In genomic region chr11:79099032-79099431, GRCm38 (mm10) we compare ENCODE assay signal across 10 mouse cellular contexts. TPM values are rescaled to one million over a fixed set of nuclear protein-coding genes. Genes with fewer than 3 reads are reported as not detected.
A peak's percentile ranks its signal among the peaks of the same experiment; 100 is the strongest.
DNase-seq lines count a peak whose midpoint lies in the region; ATAC-seq and TF ChIP-seq lines count a peak whose summit lies in the region.
"Had no signal": no experiment of that assay in that cellular context is flagged by ENCODE, and none has a peak within 500 bp of the region (broad histone marks: within the 10 kb centered on the region; RNA-seq: fewer than 3 reads in every experiment).

No protein-coding gene starts in this region.

- H3K4me2 ChIP-seq in hindbrain, postnatal 0 days (ENCODE audit: low read depth, low read length): no peak overlapping the region
- H3K4me2 ChIP-seq in stomach, embryonic 15.5 days: no peak overlapping the region
- H3K4me2 ChIP-seq in stomach, postnatal 0 days (replicated peaks; ENCODE audit: low read depth): no peak overlapping the region
- H3K4me2 ChIP-seq: limb, embryonic 15.5 days had no signal

- H3K4me1 ChIP-seq in hindbrain, embryonic 10.5 days (replicated peaks): peaks cover 78% of the 10 kb centered on the region
- peaks cover 18% of the 10 kb centered on the region; the same call in 1 of the 2 replicates for H3K4me1 ChIP-seq in hindbrain, postnatal 0 days (ENCODE audit: insufficient read depth, low read length)
- H3K4me1 ChIP-seq in stomach, embryonic 15.5 days: peaks cover 58% of the 10 kb centered on the region
- H3K4me1 ChIP-seq in stomach, postnatal 0 days (replicated peaks; ENCODE audit: control insufficient read depth, insufficient read depth): peaks cover 16% of the 10 kb centered on the region; the same call in 1 of the 2 replicates

- H3K27ac ChIP-seq in hindbrain, embryonic 10.5 days: peak overlapping the region; percentile 81
- no peak overlapping the region for H3K27ac ChIP-seq in hindbrain, postnatal 0 days
- 0 out of 2 replicates have a peak overlapping the region, but pooled peaks have one; percentile 12 for H3K27ac ChIP-seq in stomach, embryonic 15.5 days
- no peak overlapping the region for H3K27ac ChIP-seq in stomach, postnatal 0 days (replicated peaks)
- H3K27ac ChIP-seq: limb, embryonic 15.5 days had no signal

- ATAC-seq in hindbrain, postnatal 0 days: no peak
- no peak for ATAC-seq in stomach, embryonic 15.5 days (ENCODE audit: insufficient read depth, low FRiP score, low read depth)
- no peak for ATAC-seq in stomach, postnatal 0 days (ENCODE audit: low FRiP score, low TSS enrichment)

- H3K9ac ChIP-seq in hindbrain, postnatal 0 days (replicated peaks; ENCODE audit: low read length): no peak overlapping the region
- no peak overlapping the region for H3K9ac ChIP-seq in stomach, embryonic 15.5 days
- H3K9ac ChIP-seq in stomach, postnatal 0 days (ENCODE audit: low read length): no peak overlapping the region
- H3K9ac ChIP-seq: limb, embryonic 15.5 days had no signal

- H3K36me3 ChIP-seq in hindbrain, embryonic 10.5 days: no peaks in the 10 kb centered on the region
- no peaks in the 10 kb centered on the region for H3K36me3 ChIP-seq in hindbrain, postnatal 0 days (ENCODE audit: insufficient read depth, low read length)
- no peaks in the 10 kb centered on the region for H3K36me3 ChIP-seq in stomach, embryonic 15.5 days
- no peaks in the 10 kb centered on the region for H3K36me3 ChIP-seq in stomach, postnatal 0 days (ENCODE audit: control insufficient read depth, insufficient read depth, low read length)
- H3K36me3 ChIP-seq: limb, embryonic 15.5 days had no signal

- no peak overlapping the region for H3K4me3 ChIP-seq in hindbrain, embryonic 10.5 days
- H3K4me3 ChIP-seq in hindbrain, postnatal 0 days (ENCODE audit: low read length): no peak overlapping the region
- H3K4me3 ChIP-seq in stomach, embryonic 15.5 days (replicated peaks): no peak overlapping the region
- H3K4me3 ChIP-seq in stomach, postnatal 0 days (ENCODE audit: low read depth, low read length): no peak overlapping the region
- H3K4me3 ChIP-seq: limb, embryonic 15.5 days had no signal

- 40% methylated on average over 8 of the region's 8 CpGs for WGBS in hindbrain, embryonic 10.5 days
- 31% methylated on average over 8 of the region's 8 CpGs for WGBS in hindbrain, postnatal 0 days
- 51% methylated on average over 8 of the region's 8 CpGs for WGBS in stomach, embryonic 15.5 days
- 60% methylated on average over 8 of the region's 8 CpGs for WGBS in stomach, postnatal 0 days

- no peak for TF ChIP-seq CTCF in hindbrain, postnatal 0 days (IDR thresholded peaks at IDR 0.05; ENCODE audit: low read depth)
- TF ChIP-seq CTCF in stomach, postnatal 0 days (IDR thresholded peaks at IDR 0.05; ENCODE audit: low read depth): no peak

- no peaks in the 10 kb centered on the region for H3K27me3 ChIP-seq in hindbrain, embryonic 10.5 days (ENCODE audit: insufficient read depth, poor library complexity, severe bottlenecking)
- no peaks in the 10 kb centered on the region for H3K27me3 ChIP-seq in hindbrain, postnatal 0 days (ENCODE audit: insufficient read depth, low read length)
- no peaks in the 10 kb centered on the region for H3K27me3 ChIP-seq in stomach, embryonic 15.5 days (replicated peaks)
- H3K27me3 ChIP-seq in stomach, postnatal 0 days (ENCODE audit: control insufficient read depth, insufficient read depth, low read length): no peaks in the 10 kb centered on the region
- H3K27me3 ChIP-seq: limb, embryonic 15.5 days had no signal

- no peak for TF ChIP-seq EP300 in stomach, postnatal 0 days (optimal IDR thresholded peaks at IDR 0.05)

- no peak for DNase-seq in hindbrain, embryonic 10.5 days (ENCODE audit: low spot score)
- DNase-seq in hindbrain, postnatal 0 days (ENCODE audit: low spot score): no peak
- no peak for DNase-seq in stomach, postnatal 0 days (ENCODE audit: low spot score)
- DNase-seq in kidney, postnatal 10 days: peak; percentile 64
- peak; percentile 61 for DNase-seq in testis, postnatal 14 days (ENCODE audit: low spot score)
- no peak for DNase-seq in spleen, adult 18-20 months
- DNase-seq in frontal cortex, adult 2 months (ENCODE audit: extremely low spot score in 1 of 2, low spot score in 1 of 2): no peak
- DNase-seq: right cerebral cortex, postnatal 25 days had no signal

- H3K9me3 ChIP-seq in hindbrain, embryonic 10.5 days: no peaks in the 10 kb centered on the region
- no peaks in the 10 kb centered on the region for H3K9me3 ChIP-seq in hindbrain, postnatal 0 days (ENCODE audit: low read length)
- no peaks in the 10 kb centered on the region for H3K9me3 ChIP-seq in stomach, embryonic 15.5 days
- no peaks in the 10 kb centered on the region for H3K9me3 ChIP-seq in stomach, postnatal 0 days (ENCODE audit: control insufficient read depth, low read length)
- H3K9me3 ChIP-seq: limb, embryonic 15.5 days had no signal

RNA-seq across cellular contexts. Expression of gene Ksr1, which starts 47.2 kb away (rescaled TPM):
- 2.7 and 5.2 TPM in 2 replicates for polyA plus RNA-seq in hindbrain, embryonic 10.5 days (2016; fragmentation: Nextera tagmentation; extraction: Ambion mirVana)
- total RNA-seq in hindbrain, postnatal 0 days (2014; rRNA removed): 48.0 and 51.3 TPM in 2 replicates
- 1.9 and 2.5 TPM in 2 replicates for polyA plus RNA-seq in hindbrain, postnatal 0 days (2015; fragmentation: Nextera tagmentation; extraction: Ambion mirVana)
- 2.8 and 3.2 TPM in 2 replicates for polyA plus RNA-seq in stomach, embryonic 15.5 days (2015; fragmentation: Nextera tagmentation; extraction: Ambion mirVana)
- polyA plus RNA-seq in stomach, postnatal 0 days (2015; fragmentation: Nextera tagmentation; extraction: Ambion mirVana): 0.67 and 0.94 TPM in 2 replicates
- 47.0 and 55.7 TPM in 2 replicates for polyA plus RNA-seq in frontal cortex, adult 2 months (2012; rRNA removed)

Comparison
In these comparisons a context has a peak if more than half of its experiments do, and no peak if none do; other contexts are left out.
1. H3K27ac ChIP-seq: peak in hindbrain, embryonic 10.5 days (single experiment) and stomach, embryonic 15.5 days (single experiment); none in hindbrain, postnatal 0 days (single experiment) and stomach, postnatal 0 days (single experiment).
2. DNase-seq: peak in kidney, postnatal 10 days (single experiment) and testis, postnatal 14 days (single experiment); none in hindbrain, embryonic 10.5 days (single experiment), hindbrain, postnatal 0 days (single experiment), stomach, postnatal 0 days (single experiment), spleen, adult 18-20 months (0 of 2) and frontal cortex, adult 2 months (0 of 2).